Mouse (Mus musculus) liver, postnatal 0 days (tissue): Measurements from ENCODE around the gene Ifnb1. TPM values are rescaled to one million over a fixed set of nuclear protein-coding genes. Genes with fewer than 3 reads are reported as not detected.
A peak's percentile ranks its signal among the peaks of the same experiment; 100 is the strongest.

ENCODE experiments used
- ATAC-seq: fragments of 200-750 bp; cut with Nextera tagmentation; 2 replicates; pipeline ENCODE4 v1.8.0; 2017; ENCODE audit warnings: mild to moderate bottlenecking, moderate library complexity
- DNase-seq: peaks from one replicate; pipeline ENCODE4 v3.0.0-alpha.2; 2016
- H3K27ac ChIP-seq: fragments of 300-500 bp; sonication (generic); 2 replicates; pipeline ENCODE4 v1.5.1; 2014; ENCODE audit warnings: antibody characterized with exemption, moderate library complexity, mild to moderate bottlenecking, low read depth
- H3K27me3 ChIP-seq: fragments of 300-500 bp; sonication (generic); 2 replicates; pipeline ENCODE4 v1.6.1; 2014; ENCODE audit warnings: low read length, control low read depth, mixed read lengths; ENCODE audit not compliant: insufficient read depth
- H3K36me3 ChIP-seq: fragments of 300-500 bp; sonication (generic); replicated peaks from 2 replicates; pipeline ENCODE4 v1.6.1; 2014; ENCODE audit warnings: mild to moderate bottlenecking, control low read depth, low read length, moderate library complexity, mixed read lengths; ENCODE audit not compliant: insufficient read depth
- H3K4me1 ChIP-seq: fragments of 300-500 bp; sonication (generic); 2 replicates; pipeline ENCODE4 v1.6.1; 2014; ENCODE audit warnings: antibody characterized with exemption, mild to moderate bottlenecking, control low read depth; ENCODE audit not compliant: insufficient read depth
- H3K4me2 ChIP-seq: fragments of 300-500 bp; sonication (generic); 2 replicates; pipeline ENCODE4 v1.6.1; 2014; ENCODE audit warnings: low read depth, mild to moderate bottlenecking, low read length, moderate library complexity, mixed read lengths
- H3K4me3 ChIP-seq: fragments of 300-500 bp; sonication (generic); 2 replicates; pipeline ENCODE4 v1.5.1; 2014; ENCODE audit warnings: low read depth, low read length
- H3K9ac ChIP-seq: fragments of 300-500 bp; sonication (generic); replicated peaks from 2 replicates; pipeline ENCODE4 v1.6.1; 2014; ENCODE audit warnings: mild to moderate bottlenecking, moderate library complexity
- H3K9me3 ChIP-seq: fragments of 300-500 bp; sonication (generic); 2 replicates; pipeline ENCODE4 v1.6.1; 2016; ENCODE audit warnings: mild to moderate bottlenecking, control low read depth, low read length, mixed read lengths
- CTCF ChIP-seq: sonication (generic); IDR thresholded peaks from 2 replicates; pipeline ENCODE4 v1.5.1; 2016; ENCODE audit warnings: antibody characterized with exemption, low read depth
- EP300 ChIP-seq: IDR thresholded peaks from 2 replicates; pipeline ENCODE4 v1.6.1; 2016; ENCODE audit warnings: antibody characterized with exemption, low read depth, mild to moderate bottlenecking
- WGBS: fragments of 180-500 bp; shearing (Covaris S2); extraction: QIAGEN DNeasy Blood & Tissue Kit; methylation state at CpG from one replicate; pipeline ENCODE4 v1.1.7; 2014; ENCODE audit not compliant: insufficient replicate concordance; 5-methylcytosine and 5-hydroxymethylcytosine counted together
- polyA plus RNA-seq: library from polyadenylated mRNA; unstranded; fragments of >200 nt; fragmentation: Nextera tagmentation; extraction: Ambion mirVana; gene quantifications from 2 replicates; pipeline ENCODE4 v1.2.1, GENCODE M21; 2015

Ifnb1 gene
- polyA plus RNA-seq, 1 experiment from 2014 or later: not detected

GRCm38 (mm10) chr4:88530892-88531291 lies 8.3 kb upstream of the Ifnb1 start:
- TF ChIP-seq EP300: no peak
- no peak for TF ChIP-seq CTCF
- no peaks in the 10 kb centered on the region for H3K9me3 ChIP-seq
- ATAC-seq (no peak), DNase-seq (no peak)
- no peak overlapping the region for H3K9ac ChIP-seq
- H3K27me3 ChIP-seq: no peaks in the 10 kb centered on the region
- H3K4me2 ChIP-seq: no peak overlapping the region
- H3K27ac ChIP-seq: no peak overlapping the region
- no peaks in the 10 kb centered on the region for H3K36me3 ChIP-seq
- H3K4me1 ChIP-seq: no peaks in the 10 kb centered on the region; the same call in 1 of the 2 replicates
- H3K4me3 ChIP-seq: no peak overlapping the region
- WGBS: 75% methylated on average over 2 of the region's 2 CpGs

GRCm38 (mm10) chr4:88530271-88530670 lies 7.7 kb upstream of the Ifnb1 start:
- no peaks in the 10 kb centered on the region for H3K27me3 ChIP-seq
- ATAC-seq (no peak), DNase-seq (no peak)
- no peak overlapping the region for H3K4me2 ChIP-seq
- no peak for TF ChIP-seq EP300
- no peak for TF ChIP-seq CTCF
- no peak overlapping the region for H3K27ac ChIP-seq
- no peaks in the 10 kb centered on the region; the same call in 1 of the 2 replicates for H3K4me1 ChIP-seq
- H3K36me3 ChIP-seq: no peaks in the 10 kb centered on the region
- no peak overlapping the region for H3K9ac ChIP-seq
- 76% methylated on average over 4 of the region's 4 CpGs for WGBS
- no peaks in the 10 kb centered on the region for H3K9me3 ChIP-seq
- no peak overlapping the region for H3K4me3 ChIP-seq

DNA sequence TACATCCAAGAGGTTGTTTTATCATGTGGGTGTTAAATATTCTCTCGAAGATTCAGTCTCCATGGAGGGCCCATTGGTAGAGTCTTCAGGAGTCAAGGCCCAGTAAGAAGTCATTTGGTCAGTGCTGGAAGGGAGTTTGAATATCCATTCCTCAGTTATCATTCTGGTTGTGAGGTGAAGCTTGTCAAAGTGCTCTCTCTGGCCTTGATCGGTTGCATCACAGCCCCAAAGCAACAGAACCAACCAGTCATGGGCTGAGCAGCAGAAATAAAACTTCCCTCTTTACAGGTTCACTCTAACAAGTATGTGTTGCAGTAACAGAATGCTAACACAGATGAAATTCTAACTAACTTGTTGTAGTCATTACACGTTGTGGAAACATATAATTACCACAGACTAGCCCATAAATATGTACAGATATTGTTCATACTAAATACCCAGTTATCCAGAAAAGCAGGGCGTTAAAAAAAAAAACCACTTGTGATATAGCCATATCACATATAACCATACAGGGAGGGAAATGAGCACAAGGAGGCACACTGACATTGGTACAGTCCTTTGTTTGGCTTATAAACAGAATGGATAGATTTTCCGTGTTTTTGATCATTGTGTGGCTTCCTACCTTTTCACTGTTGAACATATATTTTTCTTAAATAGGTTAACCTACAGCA lies 3.9 kb upstream of the Ifnb1 start:
- Histone ChIP-seq H3K9ac (no peak overlapping the region), H3K27ac (no peak overlapping the region), H3K4me2 (no peak overlapping the region), H3K36me3 (no peaks in the 10 kb centered on the region), H3K9me3 (no peaks in the 10 kb centered on the region), H3K4me3 (no peak overlapping the region), H3K4me1 (no peaks in the 10 kb centered on the region), H3K27me3 (0 out of 2 replicates have a peak, but pooled peaks cover 4% of the 10 kb centered on the region)
- no peak for DNase-seq
- ATAC-seq: no peak
- WGBS: 64% methylated on average over 5 of the region's 5 CpGs
- TF ChIP-seq CTCF (no peak), EP300 (no peak; the same call in 1 of the 2 replicates)

DNA sequence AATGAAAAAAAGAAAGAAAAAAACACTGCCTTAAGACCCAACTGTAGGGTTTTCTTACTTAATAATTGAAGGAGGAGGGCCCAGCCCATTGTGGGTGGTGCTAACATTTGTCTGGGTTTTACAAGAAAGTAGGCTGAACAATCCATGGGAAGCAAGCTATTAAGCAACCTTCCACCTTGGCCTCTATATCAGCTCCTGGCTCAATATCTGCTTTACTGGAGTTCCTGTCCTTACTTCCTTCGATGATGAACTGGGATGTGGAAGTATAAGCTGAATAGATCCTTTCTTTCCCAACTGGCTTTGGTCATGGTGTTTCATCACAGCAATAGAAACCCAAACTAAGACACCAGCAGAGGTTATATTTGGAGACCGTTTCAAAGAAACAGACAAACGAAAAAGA lies 2.8 kb upstream of the Ifnb1 start:
- no peaks in the 10 kb centered on the region for H3K4me1 ChIP-seq
- H3K9me3 ChIP-seq: no peaks in the 10 kb centered on the region
- no peak overlapping the region for H3K4me3 ChIP-seq
- H3K27me3 ChIP-seq: 0 out of 2 replicates have a peak, but pooled peaks cover 4% of the 10 kb centered on the region
- no peak overlapping the region for H3K9ac ChIP-seq
- WGBS: 70% methylated on average over 3 of the region's 3 CpGs
- H3K27ac ChIP-seq: no peak overlapping the region
- DNase-seq (no peak), ATAC-seq (no peak)
- no peak overlapping the region for H3K4me2 ChIP-seq
- TF ChIP-seq EP300: no peak
- no peak for TF ChIP-seq CTCF
- no peaks in the 10 kb centered on the region for H3K36me3 ChIP-seq

DNA sequence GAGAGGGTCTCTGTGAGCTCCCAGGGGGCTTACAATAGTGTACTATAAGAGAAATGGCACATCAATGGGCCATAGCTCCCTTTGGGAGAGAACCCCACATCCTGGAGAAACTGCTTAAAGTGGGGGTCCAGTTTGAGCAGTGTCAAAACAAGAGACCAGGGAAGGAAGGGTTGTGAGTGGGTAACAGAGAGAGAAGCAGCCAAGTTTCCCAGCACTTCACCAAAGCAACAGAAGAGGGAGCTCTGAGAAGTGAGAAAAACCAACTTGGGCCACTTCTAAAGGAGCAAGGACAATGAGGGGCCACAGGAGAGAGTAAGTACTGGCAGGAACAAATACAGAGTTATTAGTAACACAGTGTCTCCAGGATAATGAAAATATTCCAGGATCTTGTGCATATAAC lies 667 bp upstream of the Ifnb1 start:
- no peaks in the 10 kb centered on the region for H3K9me3 ChIP-seq
- no peak overlapping the region for H3K4me2 ChIP-seq
- H3K4me1 ChIP-seq: no peaks in the 10 kb centered on the region
- no peak overlapping the region for H3K4me3 ChIP-seq
- H3K9ac ChIP-seq: no peak overlapping the region
- no peaks in the 10 kb centered on the region for H3K36me3 ChIP-seq
- no peak for DNase-seq
- TF ChIP-seq CTCF: peak; percentile 70
- TF ChIP-seq EP300: no peak
- no peak for ATAC-seq
- H3K27me3 ChIP-seq: 0 out of 2 replicates have a peak, but pooled peaks cover 4% of the 10 kb centered on the region
- H3K27ac ChIP-seq: no peak overlapping the region

- H3K9me3 ChIP-seq: no peaks in the 10 kb centered on the region
- H3K4me2 ChIP-seq: no peak overlapping the region
- H3K27ac ChIP-seq: no peak overlapping the region
- TF ChIP-seq CTCF: no peak
- no peak for TF ChIP-seq EP300
- 79% methylated on average over 2 of the region's 2 CpGs for WGBS
- no peaks in the 10 kb centered on the region for H3K4me1 ChIP-seq
- 0 out of 2 replicates have a peak, but pooled peaks cover 4% of the 10 kb centered on the region for H3K27me3 ChIP-seq
- H3K36me3 ChIP-seq: no peaks in the 10 kb centered on the region
- H3K9ac ChIP-seq: no peak overlapping the region
- no peak for ATAC-seq
- no peak overlapping the region for H3K4me3 ChIP-seq
- DNase-seq: no peak
These were observed 4.6 kb downstream of the Ifnb1 start for GRCm38 (mm10) chr4:88517957-88518356.
